Mouse (Mus musculus) neural tube, embryonic 11.5 days (tissue): ENCODE results near the gene Smyd3. TPM values are rescaled to one million over a fixed set of nuclear protein-coding genes. Genes with fewer than 3 reads are reported as not detected.

Source experiments
- ATAC-seq: fragments of 200-750 bp; cut with Nextera tagmentation; 2 replicates; pipeline ENCODE4 v1.8.0; 2017; ENCODE audit warnings: moderate number of reproducible peaks, mild to moderate bottlenecking, moderate TSS enrichment, moderate library complexity; ENCODE audit not compliant: insufficient read depth, low FRiP score, low TSS enrichment
- DNase-seq: peaks from one replicate; pipeline ENCODE4 v3.0.0-alpha.2; 2015; ENCODE audit warnings: low spot score
- H3K27ac ChIP-seq: fragments of 300-500 bp; sonication (generic); 2 replicates; pipeline ENCODE4 v1.5.1; 2014; ENCODE audit warnings: low read depth, mild to moderate bottlenecking, low read length
- H3K27me3 ChIP-seq: fragments of 300-500 bp; sonication (generic); 2 replicates; pipeline ENCODE4 v1.6.1; 2014; ENCODE audit warnings: mild to moderate bottlenecking, low read length, mixed read lengths; ENCODE audit not compliant: control insufficient read depth, insufficient read depth
- H3K36me3 ChIP-seq: fragments of 300-500 bp; sonication (generic); 2 replicates; pipeline ENCODE4 v1.6.1; 2014; ENCODE audit warnings: mild to moderate bottlenecking, low read length, moderate library complexity, mixed read lengths; ENCODE audit not compliant: control insufficient read depth, insufficient read depth
- H3K4me1 ChIP-seq: fragments of 300-500 bp; sonication (generic); 2 replicates; pipeline ENCODE4 v1.6.1; 2014; ENCODE audit warnings: low read length, mixed read lengths; ENCODE audit not compliant: control insufficient read depth, insufficient read depth
- H3K4me2 ChIP-seq: fragments of 300-500 bp; sonication (generic); 2 replicates; pipeline ENCODE4 v1.6.1; 2014; ENCODE audit warnings: low read depth, mild to moderate bottlenecking, moderate library complexity
- H3K4me3 ChIP-seq: fragments of 300-500 bp; sonication (generic); 2 replicates; pipeline ENCODE4 v1.5.1; 2014; ENCODE audit warnings: low read depth, low read length
- H3K9ac ChIP-seq: fragments of 300-500 bp; sonication (generic); 2 replicates; pipeline ENCODE4 v1.6.1; 2014; ENCODE audit warnings: mild to moderate bottlenecking, low read length
- H3K9me3 ChIP-seq: fragments of 300-500 bp; sonication (generic); 2 replicates; pipeline ENCODE4 v1.6.1; 2016; ENCODE audit warnings: low read length; ENCODE audit not compliant: control insufficient read depth
- WGBS: fragments of 180-500 bp; shearing (Covaris S2); extraction: QIAGEN DNeasy Blood & Tissue Kit; methylation state at CpG from one replicate; pipeline ENCODE4 v1.1.7; 2014; 5-methylcytosine and 5-hydroxymethylcytosine counted together
- polyA plus RNA-seq: library from polyadenylated mRNA; unstranded; fragments of >200 nt; fragmentation: Nextera tagmentation; extraction: Ambion mirVana; gene quantifications from 2 replicates; pipeline ENCODE4 v1.2.1, GENCODE M21; 2014

Gene Smyd3
- polyA plus RNA-seq, 1 experiment from 2014 or later, result 19.7 TPM

DNA sequence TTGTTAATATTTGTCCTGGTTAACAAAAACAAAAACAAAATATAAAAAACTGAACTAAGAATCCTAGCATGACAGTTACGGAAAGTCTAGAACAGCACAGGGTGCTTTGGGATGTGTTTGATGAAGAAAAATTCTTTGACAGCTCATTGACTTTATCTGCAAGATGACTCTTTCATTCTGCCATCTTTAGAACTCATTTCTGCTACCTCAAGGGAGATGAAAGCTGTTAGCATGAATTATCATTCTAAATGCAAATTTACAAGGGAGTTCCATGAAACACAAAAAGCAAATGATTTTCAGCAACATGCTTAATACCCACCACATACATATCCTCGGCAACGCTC, 190.9 kb downstream of the Smyd3 start:
- Histone ChIP-seq H3K27me3 (no peaks in the 10 kb centered on the region), H3K9ac (no peak overlapping the region), H3K4me2 (no peak overlapping the region), H3K4me1 (no peaks in the 10 kb centered on the region), H3K4me3 (no peak overlapping the region), H3K36me3 (no peaks in the 10 kb centered on the region), H3K27ac (no peak overlapping the region), H3K9me3 (no peaks in the 10 kb centered on the region)
- ATAC-seq (no peak), DNase-seq (no peak)
- WGBS, result 89% methylated on average over 3 of the region's 3 CpGs

DNA sequence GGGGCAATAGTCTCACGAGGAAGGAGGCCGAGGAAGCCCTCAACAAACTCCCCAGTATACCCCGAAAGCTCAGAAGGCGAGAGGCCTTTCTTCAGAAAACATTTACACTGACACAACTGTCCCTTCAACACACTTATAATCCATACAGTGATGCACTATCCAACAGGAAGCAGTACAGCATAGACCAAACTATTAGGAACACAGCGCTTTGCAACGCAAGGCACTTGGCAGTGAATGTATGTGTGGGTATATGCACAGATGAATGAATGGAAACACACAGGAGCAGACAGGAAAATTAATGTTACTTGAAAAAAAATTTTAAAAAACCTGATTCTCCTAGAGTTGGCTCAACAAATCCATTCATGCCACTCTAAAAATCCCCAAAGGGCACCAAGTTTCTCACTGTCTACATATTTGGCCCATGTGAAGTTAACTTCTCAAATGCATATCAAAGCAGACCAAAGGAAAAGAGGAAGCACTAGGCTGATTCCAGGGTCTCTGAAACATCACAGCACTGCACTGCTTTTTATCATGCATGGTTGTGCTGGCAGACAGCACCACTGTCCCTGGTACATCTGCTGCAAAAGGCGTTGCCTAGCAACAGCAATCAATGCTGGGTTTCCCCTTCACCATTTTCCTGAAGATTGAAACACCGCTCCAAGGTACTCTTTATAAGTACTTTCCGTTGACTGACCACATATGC, 191.4 kb downstream of the Smyd3 start:
- no peaks in the 10 kb centered on the region for H3K27me3 ChIP-seq
- H3K36me3 ChIP-seq, result no peaks in the 10 kb centered on the region
- WGBS, result 88% methylated on average over 9 of the region's 9 CpGs
- H3K4me2 ChIP-seq, result no peak overlapping the region
- 0 out of 2 replicates have a peak, but pooled peaks have one; percentile 53 for ATAC-seq
- DNase-seq, result peak; percentile 38
- H3K27ac ChIP-seq, result no peak overlapping the region
- no peak overlapping the region for H3K4me3 ChIP-seq
- H3K9ac ChIP-seq, result no peak overlapping the region
- H3K4me1 ChIP-seq, result no peaks in the 10 kb centered on the region
- H3K9me3 ChIP-seq, result no peaks in the 10 kb centered on the region

GRCm38 (mm10) chr1:179324271-179324670, 193.6 kb downstream of the Smyd3 start:
- no peak overlapping the region for H3K27ac ChIP-seq
- H3K4me1 ChIP-seq, result no peaks in the 10 kb centered on the region
- no peak overlapping the region for H3K4me3 ChIP-seq
- H3K27me3 ChIP-seq, result no peaks in the 10 kb centered on the region
- H3K9me3 ChIP-seq, result no peaks in the 10 kb centered on the region
- no peak for DNase-seq
- no peaks in the 10 kb centered on the region for H3K36me3 ChIP-seq
- no peak for ATAC-seq
- WGBS, result 81% methylated on average over 6 of the region's 6 CpGs
- no peak overlapping the region for H3K4me2 ChIP-seq
- H3K9ac ChIP-seq, result no peak overlapping the region

GRCm38 (mm10) chr1:179313618-179314017, 204.2 kb downstream of the Smyd3 start:
- no peak for ATAC-seq
- Histone ChIP-seq H3K4me1 (peaks cover 2% of the 10 kb centered on the region; the same call in 1 of the 2 replicates), H3K36me3 (no peaks in the 10 kb centered on the region), H3K27ac (no peak overlapping the region), H3K4me3 (no peak overlapping the region), H3K9me3 (no peaks in the 10 kb centered on the region), H3K4me2 (no peak overlapping the region), H3K27me3 (no peaks in the 10 kb centered on the region), H3K9ac (no peak overlapping the region)
- no peak for DNase-seq
- WGBS, result 78% methylated on average over 5 of the region's 5 CpGs

DNA sequence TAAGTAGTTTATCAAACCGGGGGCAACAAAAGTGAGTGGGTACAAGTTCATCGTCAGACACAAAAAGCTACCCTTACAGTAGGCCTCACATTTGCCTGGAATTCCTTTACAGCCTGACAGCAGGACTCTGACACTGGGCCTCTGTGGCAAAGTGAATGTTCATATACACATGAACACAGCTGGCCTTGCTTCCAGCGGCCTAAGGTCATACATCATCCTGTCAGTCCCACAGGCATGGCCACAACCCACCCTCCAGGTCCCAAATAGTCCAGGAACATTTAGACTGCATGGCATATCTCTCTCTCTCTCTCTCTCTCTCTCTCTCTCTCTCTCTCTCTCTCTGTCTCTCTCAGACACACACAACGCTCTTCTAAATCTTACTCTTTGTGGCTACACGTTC, 208.4 kb downstream of the Smyd3 start:
- 54% methylated on average over 5 of the region's 5 CpGs for WGBS
- Histone ChIP-seq H3K4me1 (peaks cover 2% of the 10 kb centered on the region; the same call in 1 of the 2 replicates), H3K27ac (no peak overlapping the region), H3K4me2 (no peak overlapping the region), H3K9ac (no peak overlapping the region), H3K4me3 (no peak overlapping the region), H3K9me3 (no peaks in the 10 kb centered on the region), H3K27me3 (no peaks in the 10 kb centered on the region), H3K36me3 (no peaks in the 10 kb centered on the region)
- DNase-seq (peak; percentile 48), ATAC-seq (no peak)

GRCm38 (mm10) chr1:179302446-179303230, 215.2 kb downstream of the Smyd3 start:
- WGBS, result 84% methylated on average over 13 of the region's 13 CpGs
- no peaks in the 10 kb centered on the region for H3K4me1 ChIP-seq
- no peak overlapping the region for H3K4me3 ChIP-seq
- no peak overlapping the region for H3K4me2 ChIP-seq
- H3K9me3 ChIP-seq, result no peaks in the 10 kb centered on the region
- no peaks in the 10 kb centered on the region for H3K27me3 ChIP-seq
- ATAC-seq (no peak), DNase-seq (no peak)
- no peak overlapping the region for H3K9ac ChIP-seq
- H3K36me3 ChIP-seq, result no peaks in the 10 kb centered on the region
- H3K27ac ChIP-seq, result no peak overlapping the region

GRCm38 (mm10) chr1:179295626-179296025, 222.2 kb downstream of the Smyd3 start:
- Histone ChIP-seq H3K9me3 (no peaks in the 10 kb centered on the region), H3K4me2 (no peak overlapping the region), H3K27ac (no peak overlapping the region), H3K9ac (no peak overlapping the region), H3K36me3 (no peaks in the 10 kb centered on the region), H3K4me3 (no peak overlapping the region), H3K27me3 (no peaks in the 10 kb centered on the region), H3K4me1 (no peaks in the 10 kb centered on the region)
- WGBS, result 74% methylated on average over 6 of the region's 6 CpGs
- ATAC-seq (no peak), DNase-seq (no peak)

DNA sequence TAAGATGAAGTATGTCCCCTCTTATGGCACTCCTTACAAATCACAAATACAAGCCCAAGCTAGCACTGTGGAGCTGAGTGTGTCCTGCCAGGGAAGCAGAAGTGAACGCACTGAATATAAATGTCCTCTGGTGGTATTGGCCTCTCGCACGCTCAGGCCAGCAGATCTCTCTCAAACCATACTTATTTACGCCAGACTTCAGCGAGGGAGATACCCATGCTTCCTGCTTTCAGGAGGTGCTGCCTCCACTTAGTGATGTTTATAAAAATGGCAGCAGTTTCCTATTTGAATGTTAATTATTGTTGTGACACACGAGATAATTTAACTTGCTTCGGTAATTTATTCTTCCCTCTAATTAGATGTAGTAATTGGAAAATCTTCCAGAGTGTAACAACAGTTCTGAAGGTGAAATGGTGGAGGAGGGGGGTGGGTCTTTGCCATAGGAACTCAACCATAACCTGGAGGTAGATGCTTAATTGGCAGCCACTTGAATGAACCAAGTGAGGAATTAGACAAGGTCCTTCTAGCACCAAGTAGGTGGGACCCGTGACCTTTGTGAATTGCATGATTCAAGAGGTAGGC, 224.0 kb downstream of the Smyd3 start:
- Histone ChIP-seq H3K9ac (no peak overlapping the region), H3K36me3 (no peaks in the 10 kb centered on the region), H3K27ac (no peak overlapping the region), H3K4me3 (no peak overlapping the region), H3K9me3 (no peaks in the 10 kb centered on the region), H3K4me1 (no peaks in the 10 kb centered on the region), H3K27me3 (no peaks in the 10 kb centered on the region), H3K4me2 (no peak overlapping the region)
- ATAC-seq (no peak), DNase-seq (no peak)
- WGBS, result 92% methylated on average over 8 of the region's 8 CpGs
